Mouse (Mus musculus) C2C12 (cell line): ENCODE measurements at regions not wholly inside any gene's neighbourhood (a gene's known extent, or its start where the extent isn't known, plus 50 kb on each side); places are given as distances from the start of the nearest gene placed in this dataset.

ENCODE experiments used
- CTCF ChIP-seq: IDR thresholded peaks from one replicate; pipeline ENCODE4 v1.5.1; 2011; ENCODE audit not compliant: control insufficient read depth, insufficient read depth, insufficient read length
- FOSL1 ChIP-seq: IDR thresholded peaks from one replicate; pipeline ENCODE4 v1.8.0; 2011; ENCODE audit warnings: mild to moderate bottlenecking, low read length; ENCODE audit not compliant: poor library complexity, insufficient read depth, severe bottlenecking
- MAX ChIP-seq: IDR thresholded peaks from one replicate; pipeline ENCODE4 v1.6.1; 2011; ENCODE audit warnings: mild to moderate bottlenecking, control low read depth
- MYOD1 ChIP-seq: IDR thresholded peaks from one replicate; pipeline ENCODE4 v1.6.1; 2011; ENCODE audit warnings: low read depth; ENCODE audit not compliant: control insufficient read depth, insufficient read length
- MYOG ChIP-seq: IDR thresholded peaks from one replicate; pipeline ENCODE4 v1.6.1; 2011; ENCODE audit not compliant: control insufficient read depth, insufficient read length; ENCODE audit errors: extremely low read depth
- USF1 ChIP-seq: IDR thresholded peaks from one replicate; pipeline ENCODE4 v1.6.1; 2011; ENCODE audit warnings: low read depth, mild to moderate bottlenecking, control low read depth, moderate library complexity

DNA sequence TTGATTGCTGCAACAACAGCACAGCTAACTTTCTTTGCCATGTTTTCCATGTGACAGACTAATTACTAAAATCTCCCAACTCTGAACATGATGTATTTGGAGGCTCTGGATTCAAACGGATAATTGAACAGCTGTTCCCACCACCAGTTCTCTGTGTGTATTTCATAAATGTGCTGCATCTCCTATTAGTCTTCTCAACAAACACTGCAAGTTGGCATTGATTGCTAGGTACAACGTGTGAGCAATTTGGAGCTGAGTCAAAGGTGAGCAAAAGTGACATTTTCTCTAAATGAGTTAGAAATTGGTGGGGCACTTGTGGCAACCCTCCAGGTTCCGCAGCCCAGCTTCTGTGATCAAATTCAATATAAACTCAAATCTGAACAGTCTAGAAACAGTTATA lies 259.0 kb upstream of the Kcnip4 start:
- TF ChIP-seq CTCF (no peak), USF1 (no peak), FOSL1 (no peak), MYOD1 (no peak), MAX (no peak), MYOG (no peak)
